Mouse (Mus musculus) spleen, postnatal 14 days (tissue): ENCODE data around the gene Tmem120b.

ENCODE experiments used
- DNase-seq, 2 experiments: peaks; one replicate each; pipeline ENCODE4 v3.0.0; 2021 to 2022; ENCODE audit warnings: low spot score in 2 of 2

Gene Tmem120b

GRCm38 (mm10) chr5:123140694-123141554, 72.7 kb downstream of the Tmem120b start:
- peak; percentile 80 to 83 for DNase-seq

DNA sequence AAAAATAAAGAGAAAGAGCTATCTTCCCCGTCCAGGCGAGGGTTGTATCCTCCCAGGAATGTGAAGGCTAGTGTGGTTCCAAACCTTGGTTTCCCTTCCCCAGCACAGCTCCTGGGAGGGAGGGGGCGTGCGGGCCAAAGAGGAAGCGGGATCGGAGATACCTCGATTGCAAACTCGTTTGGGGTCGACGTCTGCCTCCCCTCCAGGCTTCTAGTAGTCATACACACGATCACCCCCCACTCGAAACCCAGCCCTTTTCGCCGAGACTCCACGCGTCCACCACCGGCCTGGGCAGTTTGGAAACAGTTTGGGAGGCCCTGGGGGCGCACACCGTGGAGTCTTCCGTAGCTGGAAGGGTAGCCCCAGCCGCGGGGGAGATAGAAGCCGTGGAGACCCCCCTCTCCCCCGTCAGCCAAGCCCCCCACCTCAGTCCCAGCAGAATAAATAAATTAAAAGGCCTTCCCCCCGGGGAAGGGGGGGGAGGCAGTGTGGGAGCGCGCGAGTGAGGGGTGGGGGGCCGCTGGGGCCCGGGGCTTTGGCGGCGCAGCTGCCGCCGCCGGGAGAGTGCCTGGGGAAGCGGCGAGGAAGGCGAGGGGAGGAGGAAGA, 73.4 kb downstream of the Tmem120b start:
- DNase-seq, result no peak

DNA sequence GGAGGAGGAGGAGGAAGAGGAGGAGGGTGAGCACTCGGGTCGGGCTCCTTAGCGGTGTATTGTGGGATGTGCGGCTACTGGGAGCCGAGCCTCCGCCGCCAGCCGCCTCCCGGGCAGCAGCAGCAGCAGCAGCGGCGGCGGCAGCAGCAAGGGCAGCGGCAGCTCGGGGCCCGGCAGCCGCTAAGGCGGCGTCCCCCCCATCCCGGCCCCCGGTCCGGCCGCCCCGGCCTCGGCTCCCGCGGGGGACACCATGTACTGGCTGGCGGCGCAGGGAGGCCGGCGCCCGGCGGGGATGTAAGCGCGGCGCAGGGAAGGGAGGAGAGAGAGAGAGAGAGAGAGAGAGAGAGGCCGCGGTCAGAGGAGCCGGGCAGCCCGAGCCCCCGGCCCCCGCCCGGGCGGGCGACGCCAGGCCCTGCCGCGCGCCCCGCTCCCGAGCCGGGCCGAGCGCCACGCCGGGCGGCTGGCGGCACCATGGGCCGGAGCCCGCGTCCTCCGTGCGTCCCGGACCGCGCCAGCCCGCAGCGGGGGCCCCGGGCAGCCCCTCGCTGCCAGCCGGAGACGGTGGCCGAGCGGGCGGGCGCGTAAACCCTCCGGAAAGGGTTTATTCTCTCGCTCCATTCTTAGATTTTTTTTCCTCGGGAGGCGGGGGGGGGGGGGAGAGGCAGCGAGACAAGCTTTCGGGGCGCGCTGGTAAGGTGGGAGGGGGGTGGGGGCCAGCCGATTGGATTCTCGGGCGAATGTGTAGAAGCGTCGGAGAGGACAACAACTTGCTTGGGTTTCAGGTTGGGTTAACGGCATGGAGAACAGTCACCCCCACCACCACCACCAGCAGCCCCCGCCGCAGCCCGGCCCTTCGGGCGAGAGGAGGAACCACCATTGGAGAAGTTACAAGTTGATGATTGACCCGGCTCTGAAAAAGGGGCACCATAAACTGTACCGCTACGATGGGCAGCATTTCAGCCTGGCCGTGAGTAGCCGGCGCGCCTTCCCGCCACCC, 74.2 kb downstream of the Tmem120b start, which contains the start of gene Setd1b:
Gene Setd1b (plus strand): TSS at position 33 of the 997 bp plus-strand sequence.
- DNase-seq, result peak in 1 of 2 experiments; percentile 44

DNA sequence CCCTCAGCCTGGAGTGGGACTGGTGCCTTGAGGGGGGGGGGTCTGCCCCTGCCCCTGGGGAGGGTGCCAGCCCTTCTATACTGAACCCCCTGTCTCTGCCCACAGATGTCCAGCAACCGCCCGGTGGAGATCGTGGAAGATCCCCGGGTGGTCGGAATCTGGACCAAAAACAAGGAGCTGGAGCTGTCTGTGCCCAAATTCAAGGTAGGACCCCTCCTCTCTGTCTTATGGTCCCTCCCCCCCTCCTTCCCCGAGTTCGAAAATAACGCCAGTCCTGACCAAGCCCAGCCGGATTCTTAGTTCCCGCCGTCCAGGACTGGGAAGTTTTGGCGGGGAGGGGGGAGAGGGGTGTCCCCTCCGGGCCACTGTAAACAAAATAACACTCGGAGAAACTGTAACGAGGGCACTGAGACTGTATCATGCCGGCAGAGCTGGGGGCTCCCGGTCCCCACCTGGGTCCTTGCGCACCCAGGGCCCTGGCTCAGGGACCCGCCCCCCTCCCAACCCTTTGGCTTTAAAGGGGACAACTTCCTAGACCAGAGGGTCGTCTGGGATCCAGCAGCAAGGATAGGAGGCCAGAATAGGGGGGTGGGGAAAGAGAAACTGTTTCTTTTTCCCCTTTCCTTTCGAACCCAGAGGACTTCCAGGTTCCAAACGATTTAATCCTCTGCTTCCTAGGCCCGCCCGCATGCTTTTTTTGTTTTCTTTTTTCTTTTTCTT, 75.2 kb downstream of the Tmem120b start:
- DNase-seq, result no peak

- no peak for DNase-seq
Measured at GRCm38 (mm10) chr5:123143971-123144745, 75.9 kb downstream of the Tmem120b start.

DNA sequence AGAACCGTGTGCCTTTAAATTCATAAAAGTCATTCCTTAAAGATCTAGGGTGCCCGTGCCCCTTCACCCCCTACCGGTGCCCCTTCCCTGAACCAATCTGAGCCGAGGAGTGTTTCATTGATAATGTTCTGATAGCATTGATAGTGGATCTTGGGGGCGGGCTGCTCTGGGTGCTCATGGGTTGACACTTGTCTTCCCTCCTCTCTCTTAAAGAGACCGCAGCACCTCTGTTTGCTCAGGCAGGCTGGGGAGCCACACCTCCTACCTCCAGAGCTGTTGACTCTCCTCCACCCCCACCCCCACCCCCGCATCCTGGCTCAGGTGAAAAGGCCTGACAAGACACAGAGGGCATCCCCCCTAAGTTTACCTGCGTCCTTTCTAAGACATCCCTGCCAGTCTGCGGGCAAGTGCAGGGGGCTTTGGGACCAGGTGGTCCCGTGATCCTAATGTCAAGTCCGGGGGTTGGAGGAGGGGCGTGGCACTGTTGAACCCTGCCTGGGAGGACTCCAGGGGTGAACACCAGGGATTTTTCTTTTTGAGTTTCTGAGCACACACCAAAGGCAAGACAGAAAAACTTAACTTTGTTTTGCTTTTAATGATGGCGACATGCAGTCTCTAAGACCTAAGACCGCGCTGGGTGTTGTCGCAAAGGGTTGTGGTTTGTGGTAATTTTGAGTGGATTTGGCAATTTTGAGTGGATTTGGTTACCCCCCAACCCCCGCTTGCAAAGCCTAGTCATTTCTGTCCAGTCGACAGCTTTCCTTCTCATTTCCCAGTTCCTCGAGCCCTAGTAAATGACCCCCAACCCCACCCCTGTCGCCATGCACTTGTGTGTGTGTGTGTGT, 76.8 kb downstream of the Tmem120b start:
- DNase-seq, result no peak

DNA sequence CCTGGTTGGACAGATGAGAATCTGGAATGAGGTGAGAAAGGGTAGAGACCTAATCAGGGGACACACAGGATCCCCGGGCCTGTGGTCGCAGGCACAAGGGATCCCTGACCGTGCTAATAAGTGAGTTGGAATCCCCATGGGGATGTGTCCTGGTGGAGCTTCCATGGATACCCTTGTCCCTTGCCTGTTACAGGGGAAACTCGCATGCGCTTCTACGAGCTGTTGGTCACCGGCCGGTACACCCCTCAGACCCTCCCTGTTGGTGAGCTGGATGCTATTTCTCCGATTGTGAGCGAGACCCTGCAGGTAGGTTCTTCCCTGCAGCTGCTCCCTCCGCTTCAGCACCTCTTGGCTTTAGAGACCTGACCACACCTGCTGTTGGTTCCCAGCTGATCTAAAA, 78.1 kb downstream of the Tmem120b start:
- no peak for DNase-seq

DNA sequence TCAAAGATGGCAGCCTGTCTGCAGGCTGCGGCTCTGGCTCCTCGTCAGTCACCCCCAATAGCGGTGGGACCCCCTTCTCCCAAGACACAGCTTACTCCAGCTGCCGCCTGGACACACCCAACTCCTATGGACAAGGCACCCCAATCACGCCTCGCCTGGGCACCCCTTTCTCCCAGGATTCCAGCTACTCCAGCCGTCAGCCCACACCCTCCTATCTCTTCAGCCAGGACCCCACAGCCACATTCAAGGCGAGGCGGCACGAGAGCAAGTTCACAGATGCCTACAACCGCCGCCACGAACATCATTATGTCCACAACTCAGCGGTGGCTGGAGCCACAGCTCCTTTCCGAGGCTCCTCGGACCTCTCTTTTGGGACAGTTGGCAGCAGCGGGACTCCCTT, 79.4 kb downstream of the Tmem120b start:
- no peak for DNase-seq

DNA sequence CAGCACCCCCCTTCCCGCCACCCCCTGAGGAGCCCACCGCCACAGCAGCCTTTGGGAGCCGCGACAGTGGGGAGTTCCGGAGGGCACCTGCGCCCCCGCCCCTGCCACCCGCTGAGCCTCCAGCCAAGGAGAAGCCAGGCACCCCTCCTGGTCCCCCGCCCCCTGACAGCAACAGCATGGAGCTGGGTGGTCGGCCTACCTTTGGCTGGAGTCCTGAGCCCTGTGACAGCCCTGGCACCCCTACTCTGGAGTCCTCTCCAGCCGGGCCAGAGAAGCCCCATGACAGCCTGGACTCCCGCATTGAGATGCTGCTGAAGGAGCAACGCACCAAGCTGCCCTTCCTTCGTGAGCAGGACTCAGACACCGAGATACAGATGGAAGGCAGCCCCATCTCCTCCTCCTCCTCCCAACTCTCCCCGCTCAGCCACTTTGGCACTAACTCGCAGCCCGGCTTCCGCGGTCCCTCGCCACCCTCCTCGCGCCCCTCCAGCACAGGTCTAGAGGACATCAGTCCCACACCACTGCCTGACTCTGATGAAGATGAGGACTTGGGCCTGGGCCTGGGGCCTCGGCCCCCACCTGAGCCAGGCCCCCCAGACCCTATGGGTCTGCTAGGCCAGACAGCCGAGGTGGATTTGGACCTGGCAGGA, 80.0 kb downstream of the Tmem120b start:
- DNase-seq, result no peak

- DNase-seq, result peak; percentile 82 to 88
Measured at GRCm38 (mm10) chr5:123149451-123150400, 81.5 kb downstream of the Tmem120b start.

DNA sequence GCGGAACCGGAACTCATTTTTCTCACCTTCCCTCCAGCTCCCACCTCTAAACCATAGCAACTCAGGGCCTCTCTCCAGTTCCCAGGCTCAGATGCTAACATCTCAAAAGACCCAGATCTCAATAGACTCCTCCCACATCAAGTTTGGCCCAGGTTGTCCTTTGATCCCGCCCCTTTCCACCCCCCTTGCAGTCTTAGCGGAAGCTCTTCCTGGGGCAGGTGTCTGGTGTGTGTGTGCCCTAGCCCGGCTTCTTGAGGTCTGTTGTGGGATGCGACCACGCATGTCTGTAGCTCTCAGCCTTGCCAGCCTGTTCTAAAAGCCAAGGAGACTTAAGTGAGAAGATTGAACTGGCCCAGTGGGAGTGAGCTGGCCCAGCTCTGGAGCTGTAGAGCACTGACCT, 82.4 kb downstream of the Tmem120b start:
- DNase-seq, result peak in 1 of 2 experiments; percentile 45

GRCm38 (mm10) chr5:123151077-123151476, 82.9 kb downstream of the Tmem120b start:
- DNase-seq, result peak; percentile 55 to 64

GRCm38 (mm10) chr5:123151707-123152362, 83.6 kb downstream of the Tmem120b start:
- DNase-seq, result no peak

- DNase-seq, result no peak
Measured at GRCm38 (mm10) chr5:123152901-123153300, 84.7 kb downstream of the Tmem120b start.

DNA sequence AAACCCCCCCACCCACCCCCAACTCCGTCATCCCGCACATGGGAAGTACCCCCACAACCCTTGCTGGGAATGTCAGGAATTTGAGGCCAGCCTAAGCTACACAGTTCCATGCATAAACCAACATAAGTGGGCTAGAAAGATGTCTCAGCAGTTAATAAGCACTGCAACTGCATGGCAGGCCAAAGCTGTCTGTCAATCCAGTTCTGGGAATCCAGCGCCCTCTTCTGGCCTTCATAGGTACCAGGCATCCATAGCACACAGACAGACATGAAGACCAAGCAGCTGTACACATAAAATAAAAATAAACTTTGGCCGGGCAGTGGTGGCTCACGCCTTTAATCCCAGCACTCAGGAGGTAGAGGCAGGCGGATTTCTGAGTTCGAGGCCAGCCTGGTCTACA, 87.2 kb downstream of the Tmem120b start:
- DNase-seq, result peak; percentile 54 to 75

DNA sequence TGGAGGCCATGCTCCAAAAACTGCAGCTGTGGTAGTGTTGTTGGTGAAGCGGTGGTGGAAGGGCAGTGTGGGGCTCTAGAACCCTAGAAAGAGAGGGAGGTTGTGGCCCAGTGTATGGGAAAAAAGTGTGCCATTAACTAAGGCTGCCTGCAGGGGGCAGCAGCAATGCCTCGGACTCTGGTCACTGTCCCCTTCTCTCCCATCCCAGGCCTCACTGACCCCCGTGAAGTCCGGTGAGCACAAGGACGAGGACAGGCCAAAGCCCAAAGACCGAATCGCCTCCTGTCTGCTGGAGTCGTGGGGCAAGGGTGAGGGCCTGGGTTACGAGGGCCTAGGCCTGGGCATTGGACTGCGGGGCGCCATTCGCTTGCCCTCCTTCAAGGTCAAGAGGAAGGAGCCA, 88.5 kb downstream of the Tmem120b start:
- DNase-seq, result no peak

GRCm38 (mm10) chr5:123157972-123158371, 89.8 kb downstream of the Tmem120b start:
- no peak for DNase-seq
